Mouse (Mus musculus): ENCODE results near the gene Kazald1. TPM values are rescaled to one million over a fixed set of nuclear protein-coding genes. Genes with fewer than 3 reads are reported as not detected.

Kazald1 gene
- polyA plus RNA-seq (2012; ENCODE audit: insufficient read depth, insufficient read length, missing spikeins): 0.50 and 0.55 TPM in 2 replicates

GRCm38 (mm10) chr19:45074580-45075322, at the start of gene Kazald1:
Kazald1 (plus strand) TSS chr19:45075241.
- no peak for TF ChIP-seq POLR2A (IDR thresholded peaks at IDR 0.05; ENCODE audit: borderline replicate concordance, low read depth, low read length)
- TF ChIP-seq CTCF (IDR thresholded peaks at IDR 0.05; ENCODE audit: low read depth, low read length): no peak
- Histone ChIP-seq H3K4me1 (ENCODE audit: control insufficient read depth, insufficient read depth, low read length) (peaks cover 24% of the 10 kb centered on the region), H3K4me3 (ENCODE audit: insufficient read depth, low read length) (peak within 1 kb of the TSS; percentile 99), H3K27ac (ENCODE audit: insufficient read depth, low read depth, low read length) (peak within 1 kb of the TSS; percentile 99)

- Histone ChIP-seq H3K4me1 (ENCODE audit: control insufficient read depth, insufficient read depth, low read length) (no peaks in the 10 kb centered on the region), H3K4me3 (ENCODE audit: insufficient read depth, low read length) (no peak overlapping the region), H3K27ac (ENCODE audit: insufficient read depth, low read depth, low read length) (no peak overlapping the region)
- TF ChIP-seq POLR2A (IDR thresholded peaks at IDR 0.05; ENCODE audit: borderline replicate concordance, low read depth, low read length) (no peak), CTCF (IDR thresholded peaks at IDR 0.05; ENCODE audit: low read depth, low read length) (no peak)
Observed at GRCm38 (mm10) chr19:45025937-45026568, 49.0 kb upstream of the Kazald1 start.

GRCm38 (mm10) chr19:45026958-45027670, 47.9 kb upstream of the Kazald1 start:
- TF ChIP-seq CTCF (IDR thresholded peaks at IDR 0.05; ENCODE audit: low read depth, low read length) (no peak), POLR2A (IDR thresholded peaks at IDR 0.05; ENCODE audit: borderline replicate concordance, low read depth, low read length) (no peak)
- Histone ChIP-seq H3K27ac (ENCODE audit: insufficient read depth, low read depth, low read length) (no peak overlapping the region), H3K4me1 (ENCODE audit: control insufficient read depth, insufficient read depth, low read length) (peaks cover 1% of the 10 kb centered on the region), H3K4me3 (ENCODE audit: insufficient read depth, low read length) (no peak overlapping the region)

GRCm38 (mm10) chr19:45027848-45028247, 47.2 kb upstream of the Kazald1 start:
- TF ChIP-seq CTCF (IDR thresholded peaks at IDR 0.05; ENCODE audit: low read depth, low read length) (no peak), POLR2A (IDR thresholded peaks at IDR 0.05; ENCODE audit: borderline replicate concordance, low read depth, low read length) (no peak)
- H3K4me1 ChIP-seq (ENCODE audit: control insufficient read depth, insufficient read depth, low read length): peaks cover 4% of the 10 kb centered on the region
- H3K4me3 ChIP-seq (ENCODE audit: insufficient read depth, low read length): no peak overlapping the region
- H3K27ac ChIP-seq (ENCODE audit: insufficient read depth, low read depth, low read length): no peak overlapping the region

GRCm38 (mm10) chr19:45028746-45029145, 46.3 kb upstream of the Kazald1 start:
- peaks cover 4% of the 10 kb centered on the region for H3K4me1 ChIP-seq (ENCODE audit: control insufficient read depth, insufficient read depth, low read length)
- TF ChIP-seq CTCF (IDR thresholded peaks at IDR 0.05; ENCODE audit: low read depth, low read length): no peak
- TF ChIP-seq POLR2A (IDR thresholded peaks at IDR 0.05; ENCODE audit: borderline replicate concordance, low read depth, low read length): no peak
- no peak overlapping the region for H3K27ac ChIP-seq (ENCODE audit: insufficient read depth, low read depth, low read length)
- no peak overlapping the region for H3K4me3 ChIP-seq (ENCODE audit: insufficient read depth, low read length)

GRCm38 (mm10) chr19:45029571-45029970, 45.5 kb upstream of the Kazald1 start:
- peaks cover 4% of the 10 kb centered on the region for H3K4me1 ChIP-seq (ENCODE audit: control insufficient read depth, insufficient read depth, low read length)
- no peak overlapping the region for H3K4me3 ChIP-seq (ENCODE audit: insufficient read depth, low read length)
- no peak for TF ChIP-seq CTCF (IDR thresholded peaks at IDR 0.05; ENCODE audit: low read depth, low read length)
- no peak for TF ChIP-seq POLR2A (IDR thresholded peaks at IDR 0.05; ENCODE audit: borderline replicate concordance, low read depth, low read length)
- H3K27ac ChIP-seq (ENCODE audit: insufficient read depth, low read depth, low read length): no peak overlapping the region

GRCm38 (mm10) chr19:45030111-45030510, 44.9 kb upstream of the Kazald1 start:
- TF ChIP-seq CTCF (IDR thresholded peaks at IDR 0.05; ENCODE audit: low read depth, low read length) (peak; percentile 98), POLR2A (IDR thresholded peaks at IDR 0.05; ENCODE audit: borderline replicate concordance, low read depth, low read length) (no peak)
- no peak overlapping the region for H3K27ac ChIP-seq (ENCODE audit: insufficient read depth, low read depth, low read length)

GRCm38 (mm10) chr19:45030746-45031693, 44.0 kb upstream of the Kazald1 start:
- H3K4me3 ChIP-seq (ENCODE audit: insufficient read depth, low read length): peak overlapping the region; percentile 29; the same call in 1 of the 2 replicates
- peaks cover 4% of the 10 kb centered on the region for H3K4me1 ChIP-seq (ENCODE audit: control insufficient read depth, insufficient read depth, low read length)
- no peak overlapping the region for H3K27ac ChIP-seq (ENCODE audit: insufficient read depth, low read depth, low read length)
- TF ChIP-seq POLR2A (IDR thresholded peaks at IDR 0.05; ENCODE audit: borderline replicate concordance, low read depth, low read length) (no peak), CTCF (IDR thresholded peaks at IDR 0.05; ENCODE audit: low read depth, low read length) (peak; percentile 63)

More at GRCm38 (mm10) chr19:45030111-45030510, 44.9 kb upstream of the Kazald1 start:
- Histone ChIP-seq H3K4me1 (ENCODE audit: control insufficient read depth, insufficient read depth, low read length) (peaks cover 4% of the 10 kb centered on the region), H3K4me3 (ENCODE audit: insufficient read depth, low read length) (peak overlapping the region; percentile 6; the same call in 1 of the 2 replicates)

GRCm38 (mm10) chr19:45031780-45032179, 43.3 kb upstream of the Kazald1 start:
- H3K27ac ChIP-seq (ENCODE audit: insufficient read depth, low read depth, low read length): no peak overlapping the region
- H3K4me1 ChIP-seq (ENCODE audit: control insufficient read depth, insufficient read depth, low read length): peaks cover 4% of the 10 kb centered on the region
- TF ChIP-seq POLR2A (IDR thresholded peaks at IDR 0.05; ENCODE audit: borderline replicate concordance, low read depth, low read length) (no peak), CTCF (IDR thresholded peaks at IDR 0.05; ENCODE audit: low read depth, low read length) (peak; percentile 79)
- no peak overlapping the region for H3K4me3 ChIP-seq (ENCODE audit: insufficient read depth, low read length)
